Mouse (Mus musculus) CH12.LX (cell line): ENCODE data around the gene Cldn20. TPM values are rescaled to one million over a fixed set of nuclear protein-coding genes. Genes with fewer than 3 reads are reported as not detected.

Experiments used
- DNase-seq: peaks from one replicate; pipeline ENCODE4 v3.0.0-alpha.2; 2013; ENCODE audit errors: extremely low read depth
- H3K27ac ChIP-seq: 2 replicates; pipeline ENCODE4 v1.5.1; 2012; ENCODE audit warnings: low read depth, mild to moderate bottlenecking, control low read depth, moderate library complexity; ENCODE audit not compliant: insufficient read depth
- H3K27me3 ChIP-seq: replicated peaks from 2 replicates; pipeline ENCODE3; 2012; ENCODE audit warnings: inconsistent platforms
- H3K36me3 ChIP-seq, 2 experiments: replicated peaks in 1 of 2; 2 replicates each; pipeline versions ENCODE3 to v1.6.1; 2012; ENCODE audit warnings: inconsistent platforms in 1 of 2, low read length in 1 of 2, mild to moderate bottlenecking in 1 of 2, mixed read lengths in 1 of 2, moderate library complexity in 1 of 2; ENCODE audit not compliant: control insufficient read depth in 1 of 2, insufficient read depth in 1 of 2
- H3K4me1 ChIP-seq, 2 experiments: 2 replicates each; pipeline ENCODE4 v1.6.1; 2012; ENCODE audit warnings: inconsistent platforms in 1 of 2, moderate library complexity in 1 of 2; ENCODE audit not compliant: insufficient read depth in 2 of 2, control insufficient read depth in 1 of 2
- H3K4me2 ChIP-seq: 2 replicates; pipeline ENCODE4 v1.6.1; 2012; ENCODE audit warnings: low read depth, mild to moderate bottlenecking, control low read depth; ENCODE audit not compliant: poor library complexity, insufficient read depth, severe bottlenecking
- H3K4me3 ChIP-seq, 3 experiments: fragments of 150-350 bp in 1 of 3; sonication (generic) in 1 of 3; replicated peaks in 1 of 3; 2 replicates each; pipeline versions ENCODE3 to v1.5.1; 2011 to 2012; ENCODE audit warnings: low read depth in 2 of 3, low read length in 2 of 3, mild to moderate bottlenecking in 2 of 3, moderate library complexity in 2 of 3, control low read depth in 1 of 3, improper control_type of control experiment in 1 of 3, inconsistent platforms in 1 of 3, mixed read lengths in 1 of 3; ENCODE audit not compliant: poor library complexity in 1 of 3
- H3K79me2 ChIP-seq: replicated peaks from 2 replicates; pipeline ENCODE4 v1.6.1; 2012; ENCODE audit warnings: mild to moderate bottlenecking, moderate library complexity; ENCODE audit not compliant: control insufficient read depth, poor library complexity, insufficient read depth, severe bottlenecking; ENCODE audit errors: extremely low read depth
- H3K9ac ChIP-seq: 2 replicates; pipeline ENCODE4 v1.6.1; 2012; ENCODE audit warnings: low read depth, mild to moderate bottlenecking, control low read depth, moderate library complexity; ENCODE audit not compliant: insufficient read depth
- H3K9me3 ChIP-seq: replicated peaks from 2 replicates; pipeline ENCODE3; 2012; ENCODE audit warnings: low read length, inconsistent platforms, mixed read lengths
- BHLHE40 ChIP-seq: IDR thresholded peaks from 2 replicates; pipeline ENCODE4 v1.6.1; 2011; ENCODE audit warnings: mild to moderate bottlenecking, low read depth, low read length, improper control_type of control experiment
- CHD2 ChIP-seq: IDR thresholded peaks from 2 replicates; pipeline ENCODE4 v1.6.1; 2011; ENCODE audit warnings: low read length, improper control_type of control experiment
- CTCF ChIP-seq, 2 experiments: IDR thresholded peaks in 1 of 2; conservative IDR thresholded peaks in 1 of 2; 2 replicates each; pipeline ENCODE4 v1.5.1; 2011 to 2012; ENCODE audit warnings: low read depth in 2 of 2, low read length in 2 of 2, improper control_type of control experiment in 1 of 2, inconsistent platforms in 1 of 2, mild to moderate bottlenecking in 1 of 2, moderate library complexity in 1 of 2
- EP300 ChIP-seq: IDR thresholded peaks from 2 replicates; pipeline ENCODE4 v1.6.1; 2011; ENCODE audit warnings: low read length, improper control_type of control experiment
- JUND ChIP-seq: conservative IDR thresholded peaks from 2 replicates; pipeline ENCODE4 v1.6.1; 2011; ENCODE audit warnings: low read depth, low read length, improper control_type of control experiment
- KAT2A ChIP-seq: IDR thresholded peaks from 2 replicates; pipeline ENCODE4 v1.6.1; 2012; ENCODE audit warnings: low read length, improper control_type of control experiment, inconsistent platforms; ENCODE audit not compliant: insufficient replicate concordance
- MAFK ChIP-seq: IDR thresholded peaks from 2 replicates; pipeline ENCODE4 v1.6.1; 2011; ENCODE audit warnings: low read length, improper control_type of control experiment; ENCODE audit not compliant: insufficient replicate concordance
- MAX ChIP-seq: IDR thresholded peaks from 2 replicates; pipeline ENCODE4 v1.6.1; 2011; ENCODE audit warnings: low read length, improper control_type of control experiment
- MAZ ChIP-seq: IDR thresholded peaks from 2 replicates; pipeline ENCODE4 v1.6.1; 2012; ENCODE audit warnings: low read depth, mild to moderate bottlenecking, inconsistent platforms, low read length, improper control_type of control experiment, moderate library complexity
- MXI1 ChIP-seq: IDR thresholded peaks from 2 replicates; pipeline ENCODE4 v1.6.1; 2011; ENCODE audit warnings: mild to moderate bottlenecking, low read depth, low read length, improper control_type of control experiment
- NELFE ChIP-seq: IDR thresholded peaks from 2 replicates; pipeline ENCODE4 v1.6.1; 2011; ENCODE audit warnings: low read depth, low read length, improper control_type of control experiment
- POLR2AphosphoS2 ChIP-seq: IDR thresholded peaks from 2 replicates; pipeline ENCODE4 v1.6.1; 2011; ENCODE audit warnings: low read depth, low read length, improper control_type of control experiment
- RAD21 ChIP-seq: IDR thresholded peaks from 2 replicates; pipeline ENCODE4 v1.6.1; 2011; ENCODE audit warnings: low read depth, mild to moderate bottlenecking, low read length, improper control_type of control experiment, moderate library complexity
- SMC3 ChIP-seq: IDR thresholded peaks from 2 replicates; pipeline ENCODE4 v1.6.1; 2011; ENCODE audit warnings: low read depth, low read length, improper control_type of control experiment
- TBP ChIP-seq: conservative IDR thresholded peaks from 2 replicates; pipeline ENCODE4 v1.6.1; 2011; ENCODE audit warnings: low read depth, low read length, improper control_type of control experiment
- TCF12 ChIP-seq: IDR thresholded peaks from 2 replicates; pipeline ENCODE4 v1.6.1; 2014; ENCODE audit warnings: low read depth, mild to moderate bottlenecking, inconsistent platforms, low read length, improper control_type of control experiment
- UBTF ChIP-seq: IDR thresholded peaks from 2 replicates; pipeline ENCODE4 v1.6.1; 2012; ENCODE audit warnings: low read depth, mild to moderate bottlenecking, inconsistent platforms, low read length, improper control_type of control experiment, moderate library complexity
- USF1 ChIP-seq: IDR thresholded peaks from 2 replicates; pipeline ENCODE4 v1.6.1; 2014; ENCODE audit warnings: low read depth, mild to moderate bottlenecking, inconsistent platforms, low read length, improper control_type of control experiment
- ZC3H11A ChIP-seq: IDR thresholded peaks from 2 replicates; pipeline ENCODE4 v1.6.1; 2012; ENCODE audit warnings: low read depth, mild to moderate bottlenecking, inconsistent platforms, low read length, improper control_type of control experiment
- ZMIZ1 ChIP-seq: IDR thresholded peaks from 2 replicates; pipeline ENCODE4 v1.6.1; 2012; ENCODE audit warnings: low read depth, mild to moderate bottlenecking, inconsistent platforms, low read length, improper control_type of control experiment
- ZNF384 ChIP-seq: IDR thresholded peaks from 2 replicates; pipeline ENCODE4 v1.6.1; 2012; ENCODE audit warnings: low read depth, low read length, improper control_type of control experiment, inconsistent platforms
- dilution Hi-C: fragments of 300-500 bp; cut with MboI; formaldehyde crosslinking; loops from 2 replicates; pipeline ENCODE4 v1.14.3; 2020; ENCODE audit warnings: low sequenced_read_pairs; ENCODE audit not compliant: extremely low pct_unique_long_range_greater_than_20kb, extremely low pct_ligation_motif_present
- in situ Hi-C: fragments of 300-500 bp; cut with MboI; formaldehyde crosslinking; loops from 3 replicates; pipeline ENCODE4 v1.14.3; 2019; ENCODE audit warnings: low sequenced_read_pairs, low pct_ligation_motif_present, low pct_unique_long_range_greater_than_20kb, mixed read lengths
- polyA plus RNA-seq: library from polyadenylated mRNA; unstranded; fragments of >175 nt; gene quantifications from 2 replicates; pipeline ENCODE4 v1.2.1, GENCODE M21; 2012; ENCODE audit warnings: low read depth; ENCODE audit not compliant: insufficient read length
- total RNA-seq, 2 experiments: library from RNA; depleted of rRNA; stranded (reverse); fragments of 300-350 nt in 1 of 2; fragments of >200 nt in 1 of 2; gene quantifications; 2 replicates each; pipeline ENCODE4 v1.2.3; 2012 to 2014

The Cldn20 gene
- total and polyA plus RNA-seq, 3 experiments: 0.73 TPM; not detected in 2

- H3K36me3 ChIP-seq: peaks cover 37 to 86% of the 10 kb centered on the region in 2 experiments
- in situ Hi-C loops: no loop called here
- H3K4me3 ChIP-seq: no peak overlapping the region
- H3K27ac ChIP-seq: no peak overlapping the region
- DNase-seq: peak; percentile 52
- H3K79me2 ChIP-seq: no peaks in the 10 kb centered on the region
- dilution Hi-C loops: no loop called here
- H3K4me2 ChIP-seq: no peak overlapping the region
- no peaks in the 10 kb centered on the region for H3K27me3 ChIP-seq
- no peaks in the 10 kb centered on the region for H3K9me3 ChIP-seq
- H3K9ac ChIP-seq: no peak overlapping the region
- TF ChIP-seq TBP (no peak), SMC3 (peak; percentile 75), CTCF (conservative IDR thresholded peaks at IDR 0.05 in 1 of 2, IDR thresholded peaks at IDR 0.05 in 1 of 2; ENCODE audit: low read depth in 2 of 2, low read length in 2 of 2) (peak in 1 of 2 experiments; percentile 87; a peak in 2 of 4 replicates), EP300 (no peak), RAD21 (peak; percentile 67)
- H3K4me1 ChIP-seq: no peaks in the 10 kb centered on the region
Observed at GRCm38 (mm10) chr17:3509841-3510240, 22.5 kb upstream of the Cldn20 start.

- no peak for DNase-seq
- in situ Hi-C loops: no loop called here
Observed at GRCm38 (mm10) chr17:3514316-3514715, 18.0 kb upstream of the Cldn20 start.

GRCm38 (mm10) chr17:3515851-3516250, 16.5 kb upstream of the Cldn20 start:
- H3K27me3 ChIP-seq: no peaks in the 10 kb centered on the region
- TF ChIP-seq CHD2 (no peak), MXI1 (no peak), MAX (no peak), MAZ (no peak), KAT2A (no peak), BHLHE40 (no peak), NELFE (no peak), ZC3H11A (no peak), ZNF384 (no peak), UBTF (no peak), POLR2AphosphoS2 (no peak), MAFK (no peak), ZMIZ1 (no peak), TCF12 (no peak), JUND (no peak)
- no peak for DNase-seq
- no peaks in the 10 kb centered on the region for H3K4me1 ChIP-seq
- no peak overlapping the region for H3K4me2 ChIP-seq
- H3K9ac ChIP-seq: no peak overlapping the region
- H3K36me3 ChIP-seq: peaks cover 42 to 85% of the 10 kb centered on the region in 2 experiments
- H3K9me3 ChIP-seq: no peaks in the 10 kb centered on the region
- no peaks in the 10 kb centered on the region for H3K79me2 ChIP-seq
- H3K4me3 ChIP-seq: no peak overlapping the region
- no peak overlapping the region for H3K27ac ChIP-seq
- dilution Hi-C loops: no loop called here
- in situ Hi-C loops: no loop called here

More at GRCm38 (mm10) chr17:3514316-3514715, 18.0 kb upstream of the Cldn20 start:
- TF ChIP-seq ZNF384: no peak
- no peak for TF ChIP-seq ZMIZ1
- no peak for TF ChIP-seq USF1
- Histone ChIP-seq H3K79me2 (no peaks in the 10 kb centered on the region), H3K27me3 (no peaks in the 10 kb centered on the region), H3K9ac (no peak overlapping the region), H3K4me2 (no peak overlapping the region), H3K4me3 (no peak overlapping the region), H3K36me3 (peaks cover 47 to 88% of the 10 kb centered on the region in 2 experiments), H3K9me3 (no peaks in the 10 kb centered on the region), H3K4me1 (no peaks in the 10 kb centered on the region), H3K27ac (no peak overlapping the region)
- dilution Hi-C loops: no loop called here
